Mouse (Mus musculus) liver, postnatal 0 days (tissue): ENCODE data around the gene Ctnnbl1.

ENCODE experiments used
- CTCF ChIP-seq: sonication (generic); IDR thresholded peaks from 2 replicates; pipeline ENCODE4 v1.5.1; 2016; ENCODE audit warnings: antibody characterized with exemption, low read depth
- EP300 ChIP-seq: IDR thresholded peaks from 2 replicates; pipeline ENCODE4 v1.6.1; 2016; ENCODE audit warnings: antibody characterized with exemption, low read depth, mild to moderate bottlenecking

- TF ChIP-seq CTCF (no peak), EP300 (no peak)
Measured at GRCm38 (mm10) chr2:157844746-157845145, 107.5 kb downstream of the Ctnnbl1 start.
